Mouse (Mus musculus) kidney, embryonic 15.5 days (tissue): Measurements from ENCODE around the gene Dmwd. TPM values are rescaled to one million over a fixed set of nuclear protein-coding genes. Genes with fewer than 3 reads are reported as not detected.
A peak's percentile ranks its signal among the peaks of the same experiment; 100 is the strongest.
"Not testable (repeated sequence)": the region's sequence is repeated elsewhere in the genome, so short reads cannot be mapped to it uniquely, and the experiment has no call there.

Source experiments
- ATAC-seq: fragments of 200-750 bp; cut with Nextera tagmentation; replicated peaks from 2 replicates; pipeline ENCODE4 v1.8.0; 2017; ENCODE audit warnings: moderate TSS enrichment; ENCODE audit not compliant: low FRiP score
- H3K27ac ChIP-seq: fragments of 300-500 bp; sonication (generic); 2 replicates; pipeline ENCODE4 v1.5.1; 2015; ENCODE audit warnings: mild to moderate bottlenecking, inconsistent platforms
- H3K27me3 ChIP-seq: fragments of 300-500 bp; sonication (generic); 2 replicates; pipeline ENCODE4 v1.6.1; 2015; ENCODE audit warnings: inconsistent platforms
- H3K36me3 ChIP-seq: fragments of 300-500 bp; sonication (generic); 2 replicates; pipeline ENCODE4 v1.6.1; 2015; ENCODE audit warnings: inconsistent platforms
- H3K4me1 ChIP-seq: fragments of 300-500 bp; sonication (generic); 2 replicates; pipeline ENCODE4 v1.6.1; 2015; ENCODE audit warnings: inconsistent platforms
- H3K4me2 ChIP-seq: fragments of 300-500 bp; sonication (generic); 2 replicates; pipeline ENCODE4 v1.6.1; 2015; ENCODE audit warnings: moderate library complexity, mild to moderate bottlenecking, inconsistent platforms
- H3K4me3 ChIP-seq: fragments of 300-500 bp; sonication (generic); replicated peaks from 2 replicates; pipeline ENCODE4 v1.5.1; 2015; ENCODE audit warnings: mild to moderate bottlenecking, inconsistent platforms
- H3K9ac ChIP-seq: fragments of 300-500 bp; sonication (generic); 2 replicates; pipeline ENCODE4 v1.6.1; 2015; ENCODE audit warnings: mild to moderate bottlenecking, inconsistent platforms
- H3K9me3 ChIP-seq: fragments of 300-500 bp; sonication (generic); replicated peaks from 2 replicates; pipeline ENCODE4 v1.6.1; 2016; ENCODE audit warnings: inconsistent platforms
- WGBS: fragments of 180-500 bp; shearing (Covaris S2); methylation state at CpG from one replicate; pipeline ENCODE4 v1.1.7; 2015; ENCODE audit warnings: mixed read lengths; 5-methylcytosine and 5-hydroxymethylcytosine counted together
- polyA plus RNA-seq: library from polyadenylated mRNA; unstranded; fragments of >200 nt; fragmentation: Nextera tagmentation; extraction: Ambion mirVana; gene quantifications from 2 replicates; pipeline ENCODE4 v1.2.1, GENCODE M21; 2015

The Dmwd gene
- polyA plus RNA-seq, 1 experiment from 2014 or later = 18.7 TPM

GRCm38 (mm10) chr7:19053136-19053532, 22.9 kb upstream of the Dmwd start:
- no peak overlapping the region for H3K27ac ChIP-seq
- H3K4me2 ChIP-seq = no peak overlapping the region
- ATAC-seq = no peak
- no peaks in the 10 kb centered on the region for H3K27me3 ChIP-seq
- WGBS = 89% methylated on average over 7 of the region's 7 CpGs
- no peak overlapping the region for H3K9ac ChIP-seq
- no peaks in the 10 kb centered on the region for H3K9me3 ChIP-seq
- peaks cover 64% of the 10 kb centered on the region for H3K36me3 ChIP-seq
- peaks cover 9% of the 10 kb centered on the region for H3K4me1 ChIP-seq
- H3K4me3 ChIP-seq = no peak overlapping the region

GRCm38 (mm10) chr7:19054047-19054776, 21.8 kb upstream of the Dmwd start, which contains the start of gene Rsph6a:
Gene Rsph6a (plus strand): TSS chr7:19054690.
- Histone ChIP-seq H3K4me1 (peaks cover 9% of the 10 kb centered on the region), H3K9ac (no peak within 1 kb of the TSS), H3K9me3 (no peaks in the 10 kb centered on the region), H3K27ac (no peak within 1 kb of the TSS), H3K36me3 (peaks cover 53% of the 10 kb centered on the region), H3K4me2 (peak within 1 kb of the TSS; percentile 48), H3K4me3 (no peak within 1 kb of the TSS; the same call in 1 of the 2 replicates), H3K27me3 (no peaks in the 10 kb centered on the region)
- WGBS = 22% methylated on average over 33 of the region's 33 CpGs
- peak; percentile 46 for ATAC-seq

GRCm38 (mm10) chr7:19054777-19055076, 21.3 kb upstream of the Dmwd start:
- no peaks in the 10 kb centered on the region for H3K9me3 ChIP-seq
- no peak overlapping the region for H3K27ac ChIP-seq
- H3K27me3 ChIP-seq = no peaks in the 10 kb centered on the region
- H3K4me2 ChIP-seq = peak overlapping the region; percentile 48
- H3K9ac ChIP-seq = no peak overlapping the region
- no peak; the same call in 1 of the 2 replicates for ATAC-seq
- no peak overlapping the region for H3K4me3 ChIP-seq
- WGBS = 63% methylated on average over 9 of the region's 9 CpGs
- peaks cover 48% of the 10 kb centered on the region for H3K36me3 ChIP-seq
- H3K4me1 ChIP-seq = peaks cover 9% of the 10 kb centered on the region

GRCm38 (mm10) chr7:19055108-19055507, 20.9 kb upstream of the Dmwd start:
- H3K4me1 ChIP-seq = peaks cover 9% of the 10 kb centered on the region
- H3K9ac ChIP-seq = no peak overlapping the region
- peaks cover 44% of the 10 kb centered on the region for H3K36me3 ChIP-seq
- H3K4me3 ChIP-seq = no peak overlapping the region
- no peaks in the 10 kb centered on the region for H3K9me3 ChIP-seq
- no peaks in the 10 kb centered on the region for H3K27me3 ChIP-seq
- WGBS = 92% methylated on average over 8 of the region's 8 CpGs
- no peak for ATAC-seq
- H3K27ac ChIP-seq = no peak overlapping the region
- no peak overlapping the region for H3K4me2 ChIP-seq

GRCm38 (mm10) chr7:19057405-19057804, 18.6 kb upstream of the Dmwd start:
- 87% methylated on average over 10 of the region's 10 CpGs for WGBS
- ATAC-seq = no peak
- Histone ChIP-seq H3K9ac (no peak overlapping the region), H3K27me3 (no peaks in the 10 kb centered on the region), H3K4me1 (peaks cover 9% of the 10 kb centered on the region), H3K36me3 (peaks cover 21% of the 10 kb centered on the region), H3K4me2 (no peak overlapping the region), H3K9me3 (no peaks in the 10 kb centered on the region), H3K27ac (no peak overlapping the region), H3K4me3 (no peak overlapping the region)

- no peak overlapping the region for H3K9ac ChIP-seq
- no peaks in the 10 kb centered on the region for H3K4me1 ChIP-seq
- 54% methylated on average over 13 of the region's 13 CpGs for WGBS
- H3K36me3 ChIP-seq = no peaks in the 10 kb centered on the region
- no peak for ATAC-seq
- peak overlapping the region; percentile 8 for H3K4me2 ChIP-seq
- H3K4me3 ChIP-seq = no peak overlapping the region; the same call in 1 of the 2 replicates
- no peaks in the 10 kb centered on the region for H3K9me3 ChIP-seq
- peaks cover 42% of the 10 kb centered on the region for H3K27me3 ChIP-seq
- no peak overlapping the region for H3K27ac ChIP-seq
Measured at GRCm38 (mm10) chr7:19065896-19066295, 10.1 kb upstream of the Dmwd start.

- Histone ChIP-seq H3K27ac (no peak overlapping the region), H3K9me3 (no peaks in the 10 kb centered on the region), H3K36me3 (no peaks in the 10 kb centered on the region), H3K9ac (no peak overlapping the region), H3K4me1 (no peaks in the 10 kb centered on the region), H3K4me3 (no peak overlapping the region), H3K4me2 (no peak overlapping the region), H3K27me3 (peaks cover 42% of the 10 kb centered on the region)
- WGBS = 47% methylated on average over 14 of the region's 14 CpGs
- no peak for ATAC-seq
Measured at GRCm38 (mm10) chr7:19067063-19067462, 9.0 kb upstream of the Dmwd start.

GRCm38 (mm10) chr7:19067935-19068334, 8.1 kb upstream of the Dmwd start:
- 66% methylated on average over 13 of the region's 14 CpGs for WGBS
- no peak overlapping the region for H3K4me3 ChIP-seq
- ATAC-seq = no peak

GRCm38 (mm10) chr7:19068707-19069106, 7.3 kb upstream of the Dmwd start:
- Histone ChIP-seq H3K9ac (no peak overlapping the region), H3K4me3 (no peak overlapping the region), H3K36me3 (no peaks in the 10 kb centered on the region), H3K27ac (no peak overlapping the region), H3K4me1 (no peaks in the 10 kb centered on the region), H3K4me2 (no peak overlapping the region), H3K27me3 (peaks cover 39% of the 10 kb centered on the region), H3K9me3 (no peaks in the 10 kb centered on the region)
- WGBS = 6% methylated on average over 2 of the region's 2 CpGs
- ATAC-seq = no peak

More at GRCm38 (mm10) chr7:19067935-19068334, 8.1 kb upstream of the Dmwd start:
- no peaks in the 10 kb centered on the region for H3K36me3 ChIP-seq
- H3K4me2 ChIP-seq = no peak overlapping the region
- H3K9ac ChIP-seq = no peak overlapping the region
- peaks cover 42% of the 10 kb centered on the region for H3K27me3 ChIP-seq
- no peaks in the 10 kb centered on the region for H3K4me1 ChIP-seq
- no peak overlapping the region for H3K27ac ChIP-seq
- no peaks in the 10 kb centered on the region for H3K9me3 ChIP-seq

GRCm38 (mm10) chr7:19069500-19069899, 6.5 kb upstream of the Dmwd start:
- 50% methylated on average over 3 of the region's 3 CpGs for WGBS
- H3K4me3 ChIP-seq = no peak overlapping the region
- no peaks in the 10 kb centered on the region for H3K4me1 ChIP-seq
- H3K4me2 ChIP-seq = no peak overlapping the region
- H3K27ac ChIP-seq = no peak overlapping the region
- H3K36me3 ChIP-seq = no peaks in the 10 kb centered on the region
- no peak overlapping the region for H3K9ac ChIP-seq
- no peak for ATAC-seq
- peaks cover 35% of the 10 kb centered on the region for H3K27me3 ChIP-seq
- H3K9me3 ChIP-seq = no peaks in the 10 kb centered on the region

GRCm38 (mm10) chr7:19071024-19071423, 5.0 kb upstream of the Dmwd start:
- WGBS = 61% methylated on average over 3 of the region's 3 CpGs

GRCm38 (mm10) chr7:19073504-19073903, 2.5 kb upstream of the Dmwd start:
- H3K9ac ChIP-seq = no peak overlapping the region
- no peaks in the 10 kb centered on the region for H3K27me3 ChIP-seq
- H3K36me3 ChIP-seq = peaks cover 7% of the 10 kb centered on the region
- no peak for ATAC-seq
- H3K4me1 ChIP-seq = peaks cover 27% of the 10 kb centered on the region
- no peak overlapping the region for H3K4me2 ChIP-seq
- 83% methylated on average over 9 of the region's 9 CpGs for WGBS
- H3K9me3 ChIP-seq = no peaks in the 10 kb centered on the region
- no peak overlapping the region for H3K4me3 ChIP-seq
- no peak overlapping the region for H3K27ac ChIP-seq

More at GRCm38 (mm10) chr7:19071024-19071423, 5.0 kb upstream of the Dmwd start:
- not testable (repeated sequence) for H3K27ac ChIP-seq, H3K4me2 ChIP-seq, H3K9me3 ChIP-seq, H3K9ac ChIP-seq, H3K4me1 ChIP-seq, ATAC-seq, H3K36me3 ChIP-seq, H3K4me3 ChIP-seq
- peaks cover 20% of the 10 kb centered on the region for H3K27me3 ChIP-seq

GRCm38 (mm10) chr7:19074494-19074893, 1.5 kb upstream of the Dmwd start:
- 92% methylated on average over 6 of the region's 6 CpGs for WGBS
- Histone ChIP-seq H3K4me3 (no peak overlapping the region), H3K9me3 (no peaks in the 10 kb centered on the region), H3K27me3 (no peaks in the 10 kb centered on the region), H3K4me2 (no peak overlapping the region), H3K9ac (no peak overlapping the region), H3K36me3 (peaks cover 16% of the 10 kb centered on the region), H3K4me1 (peaks cover 35% of the 10 kb centered on the region), H3K27ac (no peak overlapping the region)
- no peak for ATAC-seq
